ENCODE assay signal across 13 mouse cellular contexts in the genomic region with DNA sequence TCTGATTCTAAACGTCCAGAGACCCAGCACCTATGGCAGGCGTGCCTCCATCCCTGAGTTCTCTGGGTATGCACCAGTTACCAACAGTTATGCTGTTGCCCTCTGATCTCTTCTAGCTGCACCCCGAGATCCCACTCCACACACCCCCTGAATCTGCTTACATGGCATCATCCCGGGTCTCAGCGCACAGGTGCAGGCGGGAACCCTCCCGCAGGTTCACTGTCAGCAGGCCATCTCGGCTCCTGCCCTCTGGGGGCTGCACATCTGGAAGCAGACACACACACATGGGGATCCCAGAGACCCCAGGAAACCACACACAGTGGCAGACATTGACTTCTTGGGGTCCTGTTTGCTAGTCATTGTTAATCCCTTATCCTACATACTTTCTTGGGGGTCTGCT. TPM values are rescaled to one million over a fixed set of nuclear protein-coding genes. Genes with fewer than 3 reads are reported as not detected.
DNase-seq lines count a peak whose midpoint lies in the region; ATAC-seq lines count a peak whose summit lies in the region.
"Had no signal": no experiment of that assay in that cellular context is flagged by ENCODE, and none has a peak within 500 bp of the region (broad histone marks: within the 10 kb centered on the region; RNA-seq: fewer than 3 reads in every experiment).

No protein-coding gene starts in this region.

- no peaks in the 10 kb centered on the region for H3K27me3 ChIP-seq in forebrain, embryonic 11.5 days (ENCODE audit: control insufficient read depth, insufficient read depth, low read length)
- no peaks in the 10 kb centered on the region for H3K27me3 ChIP-seq in forebrain, embryonic 16.5 days (replicated peaks; ENCODE audit: control insufficient read depth, insufficient read depth, low read length)
- no peaks in the 10 kb centered on the region for H3K27me3 ChIP-seq in midbrain, embryonic 10.5 days (ENCODE audit: low read depth, poor library complexity, severe bottlenecking)
- H3K27me3 ChIP-seq in neural tube, embryonic 15.5 days (replicated peaks), result no peaks in the 10 kb centered on the region

- H3K36me3 ChIP-seq in forebrain, embryonic 11.5 days (ENCODE audit: control insufficient read depth, insufficient read depth, low read length), result no peaks in the 10 kb centered on the region
- no peaks in the 10 kb centered on the region for H3K36me3 ChIP-seq in forebrain, embryonic 16.5 days (ENCODE audit: control insufficient read depth, insufficient read depth)
- H3K36me3 ChIP-seq in midbrain, embryonic 10.5 days, result peaks cover 3% of the 10 kb centered on the region; the same call in 1 of the 2 replicates
- no peaks in the 10 kb centered on the region for H3K36me3 ChIP-seq in neural tube, embryonic 15.5 days

- H3K4me1 ChIP-seq in forebrain, embryonic 11.5 days (replicated peaks; ENCODE audit: control insufficient read depth, insufficient read depth, low read length), result peaks cover 12% of the 10 kb centered on the region
- peaks cover 9% of the 10 kb centered on the region for H3K4me1 ChIP-seq in forebrain, embryonic 16.5 days (replicated peaks; ENCODE audit: control insufficient read depth, insufficient read depth, low read length)
- H3K4me1 ChIP-seq in midbrain, embryonic 10.5 days, result peaks cover 41% of the 10 kb centered on the region
- peaks cover 10% of the 10 kb centered on the region for H3K4me1 ChIP-seq in neural tube, embryonic 15.5 days

- 88% methylated on average over 8 of the region's 8 CpGs for WGBS in forebrain, embryonic 11.5 days
- WGBS in forebrain, embryonic 16.5 days, result 87% methylated on average over 8 of the region's 8 CpGs
- 83% methylated on average over 8 of the region's 8 CpGs for WGBS in midbrain, embryonic 10.5 days
- 79% methylated on average over 8 of the region's 8 CpGs for WGBS in neural tube, embryonic 15.5 days

- no peaks in the 10 kb centered on the region for H3K9me3 ChIP-seq in forebrain, embryonic 11.5 days (ENCODE audit: control insufficient read depth, low read length)
- no peaks in the 10 kb centered on the region for H3K9me3 ChIP-seq in forebrain, embryonic 16.5 days (ENCODE audit: control insufficient read depth, low read length)
- H3K9me3 ChIP-seq in midbrain, embryonic 10.5 days (replicated peaks), result no peaks in the 10 kb centered on the region
- no peaks in the 10 kb centered on the region for H3K9me3 ChIP-seq in neural tube, embryonic 15.5 days (replicated peaks)

- H3K27ac ChIP-seq in forebrain, embryonic 11.5 days (ENCODE audit: low read depth, low read length), result peak overlapping the region; percentile 50; the same call in 1 of the 2 replicates
- H3K27ac ChIP-seq in forebrain, embryonic 16.5 days (ENCODE audit: low read length), result no peak overlapping the region
- H3K27ac ChIP-seq in midbrain, embryonic 10.5 days (replicated peaks), result peak overlapping the region; percentile 87
- H3K27ac ChIP-seq in neural tube, embryonic 15.5 days (replicated peaks), result peak overlapping the region; percentile 72

- H3K4me3 ChIP-seq in forebrain, embryonic 11.5 days (ENCODE audit: low read depth, low read length), result no peak overlapping the region
- H3K4me3 ChIP-seq in forebrain, embryonic 16.5 days (replicated peaks; ENCODE audit: low read length), result no peak overlapping the region
- H3K4me3 ChIP-seq in midbrain, embryonic 10.5 days, result 0 out of 2 replicates have a peak overlapping the region, but pooled peaks have one; percentile 16
- no peak overlapping the region for H3K4me3 ChIP-seq in neural tube, embryonic 15.5 days (replicated peaks)

- intact Hi-C loops in heart, postnatal 25 days (cut with DNase I), result no loop called here

- H3K4me2 ChIP-seq in forebrain, embryonic 11.5 days (ENCODE audit: low read depth, low read length, severe bottlenecking), result no peak overlapping the region
- no peak overlapping the region for H3K4me2 ChIP-seq in forebrain, embryonic 16.5 days (ENCODE audit: low read length)
- H3K4me2 ChIP-seq in neural tube, embryonic 15.5 days, result no peak overlapping the region

- no peak for ATAC-seq in forebrain, embryonic 11.5 days (replicated peaks; ENCODE audit: low FRiP score)
- no peak for ATAC-seq in forebrain, embryonic 16.5 days
- no peak for ATAC-seq in neural tube, embryonic 15.5 days (ENCODE audit: low FRiP score)

- no peak for DNase-seq in forebrain, embryonic 11.5 days (ENCODE audit: low spot score)
- peak; percentile 2 for DNase-seq in right cerebral cortex, postnatal 25 days
- DNase-seq in right cerebral cortex, postnatal 14 days, result no peak
- no peak for DNase-seq in midbrain, embryonic 10.5 days (ENCODE audit: low spot score)
- no peak for DNase-seq in adrenal gland, postnatal 14 days
- no peak for DNase-seq in heart, postnatal 25 days (ENCODE audit: low spot score)
- DNase-seq: adrenal gland, adult 8-10 months; cerebellum, postnatal 25 days; heart, adult 18-20 months; thymus, postnatal 14 days had no signal

- no peak overlapping the region for H3K9ac ChIP-seq in forebrain, embryonic 11.5 days (ENCODE audit: low read length)
- no peak overlapping the region for H3K9ac ChIP-seq in forebrain, embryonic 16.5 days (replicated peaks; ENCODE audit: low read depth, low read length)
- H3K9ac ChIP-seq in neural tube, embryonic 15.5 days (replicated peaks), result no peak overlapping the region

RNA-seq across cellular contexts. Expression of a gene that starts 7.8 kb away (rescaled TPM):
- 4.1 and 4.5 TPM in 2 replicates for polyA plus RNA-seq in forebrain, embryonic 11.5 days (2014; fragmentation: Nextera tagmentation; extraction: Ambion mirVana)
- 7.1 and 7.6 TPM in 2 replicates for polyA plus RNA-seq in forebrain, embryonic 16.5 days (2015; fragmentation: Nextera tagmentation; extraction: Ambion mirVana)
- polyA plus RNA-seq in midbrain, embryonic 10.5 days (2016; fragmentation: Nextera tagmentation; extraction: Ambion mirVana), result 4.2 and 4.4 TPM in 2 replicates
- 31.0 and 33.9 TPM in 2 replicates for polyA plus RNA-seq in neural tube, embryonic 15.5 days (2015; fragmentation: Nextera tagmentation; extraction: Ambion mirVana)
- total RNA-seq in adrenal gland, postnatal 14 days (2021), result 3.0 and 4.0 TPM in 2 replicates
- total RNA-seq in heart, postnatal 25 days (2021), result 1 to 10 TPM; 2.7 to 4.0 TPM
- total RNA-seq: hematopoietic stem cell, adult 5-6 weeks had no signal

RNA-seq across cellular contexts. Expression of a gene that starts 46.3 kb away (rescaled TPM):
- polyA plus RNA-seq in forebrain, embryonic 11.5 days (2014; fragmentation: Nextera tagmentation; extraction: Ambion mirVana), result 52.2 and 58.6 TPM in 2 replicates
- 70.1 and 73.5 TPM in 2 replicates for polyA plus RNA-seq in forebrain, embryonic 16.5 days (2015; fragmentation: Nextera tagmentation; extraction: Ambion mirVana)
- polyA plus RNA-seq in midbrain, embryonic 10.5 days (2016; fragmentation: Nextera tagmentation; extraction: Ambion mirVana), result 63.2 and 68.9 TPM in 2 replicates
- 82.6 and 85.3 TPM in 2 replicates for polyA plus RNA-seq in neural tube, embryonic 15.5 days (2015; fragmentation: Nextera tagmentation; extraction: Ambion mirVana)
- total RNA-seq in adrenal gland, postnatal 14 days (2021), result 59.8 and 60.9 TPM in 2 replicates
- total RNA-seq in heart, postnatal 25 days (2021), result 10 to 100 TPM; 67.1 to 79.0 TPM

RNA-seq across cellular contexts. Expression of a gene that starts 47.2 kb away (rescaled TPM):
- polyA plus RNA-seq in forebrain, embryonic 11.5 days (2014; fragmentation: Nextera tagmentation; extraction: Ambion mirVana), result 147 TPM in 2 replicates
- polyA plus RNA-seq in forebrain, embryonic 16.5 days (2015; fragmentation: Nextera tagmentation; extraction: Ambion mirVana), result 209 and 217 TPM in 2 replicates
- 98.2 and 105 TPM in 2 replicates for polyA plus RNA-seq in midbrain, embryonic 10.5 days (2016; fragmentation: Nextera tagmentation; extraction: Ambion mirVana)
- 253 and 287 TPM in 2 replicates for polyA plus RNA-seq in neural tube, embryonic 15.5 days (2015; fragmentation: Nextera tagmentation; extraction: Ambion mirVana)
- 68.0 TPM in 2 replicates for total RNA-seq in adrenal gland, postnatal 14 days (2021)
- 10 to 100 TPM; 61.3 to 68.2 TPM for total RNA-seq in heart, postnatal 25 days (2021)

RNA-seq across cellular contexts. Expression of a gene that starts 52.0 kb away (rescaled TPM):
- 52.9 and 53.6 TPM in 2 replicates for polyA plus RNA-seq in forebrain, embryonic 11.5 days (2014; fragmentation: Nextera tagmentation; extraction: Ambion mirVana)
- 118 and 119 TPM in 2 replicates for polyA plus RNA-seq in forebrain, embryonic 16.5 days (2015; fragmentation: Nextera tagmentation; extraction: Ambion mirVana)
- polyA plus RNA-seq in midbrain, embryonic 10.5 days (2016; fragmentation: Nextera tagmentation; extraction: Ambion mirVana), result 29.3 and 37.3 TPM in 2 replicates
- polyA plus RNA-seq in neural tube, embryonic 15.5 days (2015; fragmentation: Nextera tagmentation; extraction: Ambion mirVana), result 108 and 119 TPM in 2 replicates
- 67.5 and 69.9 TPM in 2 replicates for total RNA-seq in adrenal gland, postnatal 14 days (2021)
- 10 to 100 TPM; 39.2 to 44.9 TPM for total RNA-seq in heart, postnatal 25 days (2021)
